8 mouse cellular contexts compared by ENCODE assay signal in genomic region chr8:95807861-95808260, GRCm38 (mm10). TPM values are rescaled to one million over a fixed set of nuclear protein-coding genes. Genes with fewer than 3 reads are reported as not detected.
DNase-seq lines count a peak whose midpoint lies in the region; ATAC-seq lines count a peak whose summit lies in the region.

No protein-coding gene starts in this region.

- WGBS in hindbrain, embryonic 14.5 days = under 1% methylated on average over 20 of the region's 20 CpGs

- peak; percentile 93 for ATAC-seq in hindbrain, embryonic 14.5 days (ENCODE audit: low FRiP score)

- peak overlapping the region; percentile 96 for H3K27ac ChIP-seq in hindbrain, embryonic 14.5 days

- no peaks in the 10 kb centered on the region for H3K36me3 ChIP-seq in hindbrain, embryonic 14.5 days (replicated peaks; ENCODE audit: control insufficient read depth, insufficient read depth)

- peak overlapping the region; percentile 72 for H3K4me2 ChIP-seq in hindbrain, embryonic 14.5 days (replicated peaks)

- DNase-seq in R1 (ENCODE audit: low read depth, low spot score) = peak; percentile 97
- DNase-seq in cerebellum, postnatal 25 days = peak; percentile 91 to 93
- DNase-seq in frontal cortex, postnatal 25 days (ENCODE audit: low spot score in 2 of 2) = peak; percentile 89
- DNase-seq in hindbrain, embryonic 14.5 days (ENCODE audit: low spot score) = peak; percentile 93
- DNase-seq in layer of hippocampus, postnatal 36 days = peak; percentile 91 to 92
- DNase-seq in lung, postnatal 36 days = peak; percentile 99
- peak; percentile 98 for DNase-seq in retina, postnatal 1 day
- peak; percentile 75 to 88 for DNase-seq in urinary bladder, adult 18-20 months (ENCODE audit: low spot score in 2 of 2)

- H3K4me1 ChIP-seq in hindbrain, embryonic 14.5 days (replicated peaks; ENCODE audit: control insufficient read depth, insufficient read depth, low read length) = peaks cover 19% of the 10 kb centered on the region

- H3K4me3 ChIP-seq in hindbrain, embryonic 14.5 days (replicated peaks; ENCODE audit: low read length) = peak overlapping the region; percentile 99

- no peaks in the 10 kb centered on the region for H3K27me3 ChIP-seq in hindbrain, embryonic 14.5 days (ENCODE audit: control insufficient read depth, insufficient read depth, low read length)

- H3K9me3 ChIP-seq in hindbrain, embryonic 14.5 days (ENCODE audit: control insufficient read depth, low read length) = no peaks in the 10 kb centered on the region

- peak overlapping the region; percentile 58 for H3K9ac ChIP-seq in hindbrain, embryonic 14.5 days

RNA-seq across cellular contexts. Expression of gene Cnot1, which starts 0.6 kb away (rescaled TPM):
- polyA plus RNA-seq in hindbrain, embryonic 14.5 days (2014; fragmentation: Nextera tagmentation; extraction: Ambion mirVana) = 61.9 and 70.5 TPM in 2 replicates
- 100 to 1,000 TPM; 125 to 150 TPM for total RNA-seq in layer of hippocampus, postnatal 36 days (2021)

RNA-seq across cellular contexts. Expression of gene Sap18b, which starts 17.3 kb away (rescaled TPM):
- 259 and 266 TPM in 2 replicates for polyA plus RNA-seq in hindbrain, embryonic 14.5 days (2014; fragmentation: Nextera tagmentation; extraction: Ambion mirVana)
- total RNA-seq in layer of hippocampus, postnatal 36 days (2021) = 100 to 1,000 TPM; 129 to 132 TPM

RNA-seq across cellular contexts. Expression of gene Slc38a7, which starts 45.5 kb away (rescaled TPM):
- 22.9 and 26.7 TPM in 2 replicates for polyA plus RNA-seq in hindbrain, embryonic 14.5 days (2014; fragmentation: Nextera tagmentation; extraction: Ambion mirVana)
- 10 to 100 TPM; 30.7 to 31.4 TPM for total RNA-seq in layer of hippocampus, postnatal 36 days (2021)

Comparison
In these comparisons a context has a peak if more than half of its experiments do, and no peak if none do; other contexts are left out.
1. Peak in every context shown above with its lines: DNase-seq, ATAC-seq, H3K4me3 ChIP-seq and H3K27ac ChIP-seq.